Mouse (Mus musculus): Measurements from ENCODE around the gene Lhpp. TPM values are rescaled to one million over a fixed set of nuclear protein-coding genes. Genes with fewer than 3 reads are reported as not detected.
A peak's percentile ranks its signal among the peaks of the same experiment; 100 is the strongest.

The Lhpp gene
- 15.9 and 18.8 TPM in 2 replicates for polyA plus RNA-seq (2015; fragmentation: Nextera tagmentation; extraction: Ambion mirVana)

GRCm38 (mm10) chr7:132610468-132611318 is at the start of gene Lhpp:
TSS of gene Lhpp (plus strand) at chr7:132610638.
- peak; percentile 86 for ATAC-seq (ENCODE audit: low read depth)
- Histone ChIP-seq H3K27ac (ENCODE audit: low read length) (no peak within 1 kb of the TSS), H3K4me1 (replicated peaks; ENCODE audit: control insufficient read depth, insufficient read depth, low read length) (peaks cover 4% of the 10 kb centered on the region; the same call in 1 of the 2 replicates), H3K4me3 (ENCODE audit: low read length) (peak within 1 kb of the TSS; percentile 66), H3K36me3 (ENCODE audit: control insufficient read depth, insufficient read depth, low read length) (no peaks in the 10 kb centered on the region), H3K27me3 (ENCODE audit: control insufficient read depth, insufficient read depth, low read depth, low read length) (no peaks in the 10 kb centered on the region), H3K9me3 (ENCODE audit: control insufficient read depth, low read length) (no peaks in the 10 kb centered on the region), H3K9ac (ENCODE audit: low read length) (peak within 1 kb of the TSS; percentile 74), H3K4me2 (ENCODE audit: low read depth, low read length) (peak within 1 kb of the TSS; percentile 77)
- 7% methylated on average over 44 of the region's 44 CpGs for WGBS

GRCm38 (mm10) chr7:132565831-132566230 is 44.6 kb upstream of the Lhpp start:
- no peak overlapping the region for H3K4me3 ChIP-seq (ENCODE audit: low read length)
- no peak overlapping the region for H3K9ac ChIP-seq (ENCODE audit: low read length)
- H3K4me1 ChIP-seq (replicated peaks; ENCODE audit: control insufficient read depth, insufficient read depth, low read length), result 0 out of 2 replicates have a peak, but pooled peaks cover 3% of the 10 kb centered on the region
- H3K9me3 ChIP-seq (ENCODE audit: control insufficient read depth, low read length), result no peaks in the 10 kb centered on the region
- H3K27me3 ChIP-seq (ENCODE audit: control insufficient read depth, insufficient read depth, low read depth, low read length), result no peaks in the 10 kb centered on the region
- WGBS, result 14% methylated on average over 1 of the region's 1 CpGs
- no peak overlapping the region for H3K4me2 ChIP-seq (ENCODE audit: low read depth, low read length)
- peaks cover 56% of the 10 kb centered on the region for H3K36me3 ChIP-seq (ENCODE audit: control insufficient read depth, insufficient read depth, low read length)
- no peak for ATAC-seq (ENCODE audit: low read depth)
- H3K27ac ChIP-seq (ENCODE audit: low read length), result no peak overlapping the region

GRCm38 (mm10) chr7:132568817-132569216 is 41.6 kb upstream of the Lhpp start:
- no peak overlapping the region for H3K27ac ChIP-seq (ENCODE audit: low read length)
- H3K4me2 ChIP-seq (ENCODE audit: low read depth, low read length), result no peak overlapping the region
- peaks cover 23% of the 10 kb centered on the region for H3K4me1 ChIP-seq (replicated peaks; ENCODE audit: control insufficient read depth, insufficient read depth, low read length)
- no peak overlapping the region for H3K4me3 ChIP-seq (ENCODE audit: low read length)
- 85% methylated on average over 6 of the region's 6 CpGs for WGBS
- no peak for ATAC-seq (ENCODE audit: low read depth)
- peaks cover 31% of the 10 kb centered on the region for H3K36me3 ChIP-seq (ENCODE audit: control insufficient read depth, insufficient read depth, low read length)
- H3K27me3 ChIP-seq (ENCODE audit: control insufficient read depth, insufficient read depth, low read depth, low read length), result no peaks in the 10 kb centered on the region
- no peaks in the 10 kb centered on the region for H3K9me3 ChIP-seq (ENCODE audit: control insufficient read depth, low read length)
- no peak overlapping the region for H3K9ac ChIP-seq (ENCODE audit: low read length)

- no peak for ATAC-seq (ENCODE audit: low read depth)
- Histone ChIP-seq H3K4me2 (ENCODE audit: low read depth, low read length) (no peak overlapping the region), H3K4me3 (ENCODE audit: low read length) (no peak overlapping the region), H3K27ac (ENCODE audit: low read length) (no peak overlapping the region), H3K9ac (ENCODE audit: low read length) (no peak overlapping the region), H3K9me3 (ENCODE audit: control insufficient read depth, low read length) (no peaks in the 10 kb centered on the region), H3K4me1 (replicated peaks; ENCODE audit: control insufficient read depth, insufficient read depth, low read length) (peaks cover 27% of the 10 kb centered on the region), H3K36me3 (ENCODE audit: control insufficient read depth, insufficient read depth, low read length) (peaks cover 19% of the 10 kb centered on the region), H3K27me3 (ENCODE audit: control insufficient read depth, insufficient read depth, low read depth, low read length) (no peaks in the 10 kb centered on the region)
- WGBS, result 68% methylated on average over 5 of the region's 5 CpGs
Measured at GRCm38 (mm10) chr7:132570071-132570470, 40.4 kb upstream of the Lhpp start.

GRCm38 (mm10) chr7:132571481-132571880 is 39.0 kb upstream of the Lhpp start:
- Histone ChIP-seq H3K9ac (ENCODE audit: low read length) (peak overlapping the region; percentile 39; the same call in 1 of the 2 replicates), H3K4me1 (replicated peaks; ENCODE audit: control insufficient read depth, insufficient read depth, low read length) (peaks cover 29% of the 10 kb centered on the region), H3K4me3 (ENCODE audit: low read length) (no peak overlapping the region), H3K4me2 (ENCODE audit: low read depth, low read length) (peak overlapping the region; percentile 20), H3K27me3 (ENCODE audit: control insufficient read depth, insufficient read depth, low read depth, low read length) (no peaks in the 10 kb centered on the region), H3K36me3 (ENCODE audit: control insufficient read depth, insufficient read depth, low read length) (peaks cover 15% of the 10 kb centered on the region), H3K9me3 (ENCODE audit: control insufficient read depth, low read length) (no peaks in the 10 kb centered on the region), H3K27ac (ENCODE audit: low read length) (peak overlapping the region; percentile 76)
- ATAC-seq (ENCODE audit: low read depth), result no peak
- WGBS, result 49% methylated on average over 8 of the region's 8 CpGs

GRCm38 (mm10) chr7:132572738-132573137 is 37.7 kb upstream of the Lhpp start:
- Histone ChIP-seq H3K36me3 (ENCODE audit: control insufficient read depth, insufficient read depth, low read length) (peaks cover 15% of the 10 kb centered on the region), H3K27ac (ENCODE audit: low read length) (peak overlapping the region; percentile 27; the same call in 1 of the 2 replicates), H3K9me3 (ENCODE audit: control insufficient read depth, low read length) (no peaks in the 10 kb centered on the region), H3K4me3 (ENCODE audit: low read length) (no peak overlapping the region), H3K9ac (ENCODE audit: low read length) (peak overlapping the region; percentile 34; the same call in 1 of the 2 replicates), H3K27me3 (ENCODE audit: control insufficient read depth, insufficient read depth, low read depth, low read length) (no peaks in the 10 kb centered on the region), H3K4me2 (ENCODE audit: low read depth, low read length) (peak overlapping the region; percentile 4; the same call in 1 of the 2 replicates), H3K4me1 (replicated peaks; ENCODE audit: control insufficient read depth, insufficient read depth, low read length) (peaks cover 33% of the 10 kb centered on the region)
- WGBS, result 46% methylated on average over 3 of the region's 3 CpGs
- no peak for ATAC-seq (ENCODE audit: low read depth)

GRCm38 (mm10) chr7:132573205-132573604 is 37.2 kb upstream of the Lhpp start:
- Histone ChIP-seq H3K4me2 (ENCODE audit: low read depth, low read length) (peak overlapping the region; percentile 4), H3K36me3 (ENCODE audit: control insufficient read depth, insufficient read depth, low read length) (peaks cover 11% of the 10 kb centered on the region; the same call in 1 of the 2 replicates), H3K9me3 (ENCODE audit: control insufficient read depth, low read length) (no peaks in the 10 kb centered on the region), H3K9ac (ENCODE audit: low read length) (no peak overlapping the region), H3K27ac (ENCODE audit: low read length) (peak overlapping the region; percentile 27; the same call in 1 of the 2 replicates), H3K4me1 (replicated peaks; ENCODE audit: control insufficient read depth, insufficient read depth, low read length) (peaks cover 33% of the 10 kb centered on the region), H3K27me3 (ENCODE audit: control insufficient read depth, insufficient read depth, low read depth, low read length) (no peaks in the 10 kb centered on the region), H3K4me3 (ENCODE audit: low read length) (no peak overlapping the region)
- 46% methylated on average over 6 of the region's 6 CpGs for WGBS
- no peak for ATAC-seq (ENCODE audit: low read depth)

- Histone ChIP-seq H3K4me1 (replicated peaks; ENCODE audit: control insufficient read depth, insufficient read depth, low read length) (peaks cover 33% of the 10 kb centered on the region), H3K4me3 (ENCODE audit: low read length) (no peak overlapping the region), H3K36me3 (ENCODE audit: control insufficient read depth, insufficient read depth, low read length) (peaks cover 3% of the 10 kb centered on the region; the same call in 1 of the 2 replicates), H3K4me2 (ENCODE audit: low read depth, low read length) (no peak overlapping the region; the same call in 1 of the 2 replicates), H3K27ac (ENCODE audit: low read length) (0 out of 2 replicates have a peak overlapping the region, but pooled peaks have one; percentile 17), H3K9me3 (ENCODE audit: control insufficient read depth, low read length) (no peaks in the 10 kb centered on the region), H3K9ac (ENCODE audit: low read length) (no peak overlapping the region), H3K27me3 (ENCODE audit: control insufficient read depth, insufficient read depth, low read depth, low read length) (no peaks in the 10 kb centered on the region)
- 61% methylated on average over 5 of the region's 5 CpGs for WGBS
- ATAC-seq (ENCODE audit: low read depth), result no peak
Measured at GRCm38 (mm10) chr7:132574646-132575045, 35.8 kb upstream of the Lhpp start.

- ATAC-seq (ENCODE audit: low read depth), result peak; percentile 92
- Histone ChIP-seq H3K27me3 (ENCODE audit: control insufficient read depth, insufficient read depth, low read depth, low read length) (no peaks in the 10 kb centered on the region), H3K4me1 (replicated peaks; ENCODE audit: control insufficient read depth, insufficient read depth, low read length) (peaks cover 30% of the 10 kb centered on the region), H3K9ac (ENCODE audit: low read length) (peak overlapping the region; percentile 83), H3K27ac (ENCODE audit: low read length) (peak overlapping the region; percentile 98), H3K36me3 (ENCODE audit: control insufficient read depth, insufficient read depth, low read length) (no peaks in the 10 kb centered on the region), H3K4me3 (ENCODE audit: low read length) (peak overlapping the region; percentile 71), H3K9me3 (ENCODE audit: control insufficient read depth, low read length) (no peaks in the 10 kb centered on the region), H3K4me2 (ENCODE audit: low read depth, low read length) (peak overlapping the region; percentile 70)
- WGBS, result 0% methylated on average over 13 of the region's 13 CpGs
Measured at GRCm38 (mm10) chr7:132575623-132576022, 34.8 kb upstream of the Lhpp start.
